Mouse (Mus musculus): ENCODE measurements around the gene Snip1. TPM values are rescaled to one million over a fixed set of nuclear protein-coding genes. Genes with fewer than 3 reads are reported as not detected.
A peak's percentile ranks its signal among the peaks of the same experiment; 100 is the strongest.

The Snip1 gene
- 1 to 10 TPM; 7.3 to 8.7 TPM for total RNA-seq (2021)
- long read RNA-seq, experiment 1, transcript Snip1-201 (4 exons, 2,345 nt) = major isoform, 12 of 14 reads
- long read RNA-seq, experiment 1, partial matches to known transcripts = 2 of 14 reads
- long read RNA-seq, experiment 1, other reads (novel, unspliced or antisense) = 0 of 14 reads
- long read RNA-seq, experiment 2, transcript Snip1-201 (4 exons, 2,345 nt) = major isoform, 16 of 18 reads
- long read RNA-seq, experiment 2, partial matches to known transcripts = 2 of 18 reads
- long read RNA-seq, experiment 2, other reads (novel, unspliced or antisense) = 0 of 18 reads

DNA sequence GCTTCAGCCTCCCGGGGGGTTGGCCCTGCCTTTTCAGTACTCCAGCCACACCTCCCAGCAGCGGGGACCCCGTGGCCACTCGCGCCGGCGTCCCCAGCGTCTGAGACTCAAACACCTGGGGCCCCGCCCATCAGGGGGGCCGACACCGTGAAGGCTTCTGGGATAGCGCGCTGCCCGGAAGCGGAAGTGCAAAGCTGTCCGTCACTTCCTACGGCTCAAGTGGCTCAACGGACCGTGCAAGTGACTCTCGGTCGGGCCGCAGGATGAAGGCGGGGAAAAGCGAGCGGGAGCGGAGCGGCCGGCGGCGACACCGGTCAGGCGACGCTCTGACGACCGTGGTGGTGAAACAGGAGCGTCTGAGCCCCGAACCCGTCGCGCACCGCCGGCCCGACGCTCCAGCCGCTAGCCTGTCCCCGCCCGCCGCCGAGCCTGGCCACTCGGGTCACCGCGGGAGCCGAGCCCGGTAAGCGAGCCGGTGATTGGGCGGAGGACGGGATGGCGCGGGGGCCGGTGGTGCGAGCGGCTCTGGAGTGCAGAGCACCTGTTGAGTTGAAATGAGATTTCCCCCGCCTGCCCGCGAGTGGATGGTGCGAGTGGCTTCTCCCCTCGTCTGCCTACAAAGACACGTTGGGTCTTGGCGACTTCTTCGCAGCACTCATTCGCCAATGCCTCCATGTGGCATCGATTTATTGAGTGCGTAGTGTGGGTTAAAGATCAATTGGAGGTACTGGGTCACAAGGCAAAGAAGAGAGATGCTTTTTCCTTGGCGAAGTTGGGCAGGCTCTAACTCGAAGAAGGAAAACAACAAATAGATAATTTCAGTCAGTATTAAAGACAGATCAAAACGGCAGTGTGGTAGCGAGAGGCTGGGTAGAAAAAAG lies at the start of gene Snip1:
TSS of gene Snip1 (plus strand) at position 183 of the 881 bp plus-strand sequence.
- DNase-seq = peak; percentile 89

DNA sequence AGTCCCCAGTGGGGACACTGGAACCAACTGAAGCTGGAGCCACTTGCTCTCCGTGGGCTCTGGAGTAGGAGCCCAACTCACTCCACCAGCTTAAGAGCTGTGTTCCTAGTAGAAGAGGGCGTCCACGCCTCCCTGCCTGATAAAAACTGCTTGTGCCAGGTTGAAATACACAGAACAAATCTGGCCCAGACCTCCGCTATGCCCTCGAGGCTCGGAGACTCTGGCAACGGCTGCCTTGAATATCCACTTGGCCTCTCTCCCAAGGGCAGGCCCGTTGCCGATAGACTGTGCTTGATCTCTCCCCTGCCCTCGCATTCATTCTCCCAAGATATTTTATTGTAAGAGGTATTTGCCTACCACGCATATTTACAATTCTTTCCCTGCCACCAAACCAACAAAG lies 49.0 kb upstream of the Snip1 start:
- no peak for DNase-seq

DNA sequence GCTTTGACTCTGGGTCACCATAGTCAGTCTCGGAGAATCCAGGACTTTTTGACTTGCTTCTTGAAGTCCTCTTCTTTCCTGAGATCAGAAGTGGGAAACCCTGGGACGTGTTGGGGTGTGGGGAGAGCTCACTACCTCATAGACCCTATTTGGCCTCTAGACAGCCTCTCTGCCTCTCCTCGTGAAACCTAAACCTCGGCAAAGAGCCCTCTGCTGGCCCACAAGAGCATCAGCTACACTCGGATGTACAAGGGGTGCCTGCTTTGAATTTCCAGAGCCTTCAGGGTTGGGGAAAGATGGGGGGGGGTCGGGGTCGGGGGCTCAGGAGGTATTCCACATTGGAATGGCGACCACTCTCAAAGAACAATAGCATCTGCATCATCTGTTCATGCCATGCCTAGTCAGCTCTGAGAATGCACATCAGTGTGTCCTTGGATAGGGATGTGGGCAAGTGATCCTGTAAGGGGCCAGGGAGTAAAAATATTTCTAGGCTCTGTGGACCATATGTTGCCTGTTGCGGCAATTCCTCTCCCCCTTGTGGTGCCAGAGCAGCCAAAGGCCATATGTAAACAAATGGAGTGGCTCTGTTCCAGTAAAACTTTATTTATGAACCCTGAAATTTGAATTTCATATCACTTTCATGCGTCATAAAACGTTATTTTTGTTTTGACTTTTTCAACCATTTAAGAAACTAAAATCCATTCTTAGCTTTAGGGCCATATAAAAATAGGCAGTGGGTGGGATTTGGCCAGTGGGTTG lies 45.5 kb upstream of the Snip1 start:
- DNase-seq = no peak

DNA sequence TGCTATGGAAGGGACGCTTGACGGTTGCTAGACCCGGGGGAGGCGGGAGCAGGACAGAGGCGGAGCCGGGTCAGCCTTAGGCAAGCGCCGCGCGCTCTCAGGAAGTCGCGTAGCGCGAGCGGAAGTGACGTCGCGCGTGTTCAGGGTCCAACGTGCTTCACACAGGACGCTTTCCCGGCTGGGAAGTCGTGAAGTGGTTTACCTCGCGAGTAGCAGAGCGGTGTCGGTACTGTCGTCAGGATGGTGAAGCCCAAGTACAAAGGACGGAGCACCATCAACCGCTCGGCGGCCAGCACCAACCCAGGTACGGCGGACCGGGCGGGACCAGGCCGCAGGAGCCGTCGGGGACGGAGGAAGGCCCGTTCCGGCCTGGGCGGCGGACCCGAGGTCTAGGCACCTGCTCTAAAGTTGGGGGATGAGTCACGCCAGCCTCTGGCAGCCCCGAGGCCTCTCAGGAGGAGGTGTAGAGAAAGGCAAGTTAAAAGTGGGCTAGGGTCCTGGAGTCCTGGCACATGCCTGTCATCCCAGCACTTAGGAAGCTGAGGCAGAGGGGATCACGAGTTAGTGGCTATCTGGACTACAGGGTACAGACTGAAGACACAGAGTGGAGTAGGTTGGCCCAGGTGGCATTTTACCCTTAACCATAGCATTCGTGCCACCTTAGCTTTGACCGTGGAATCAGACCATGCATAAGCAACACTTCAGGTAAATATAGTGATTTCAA lies 36.4 kb upstream of the Snip1 start:
- peak; percentile 93 for DNase-seq

DNA sequence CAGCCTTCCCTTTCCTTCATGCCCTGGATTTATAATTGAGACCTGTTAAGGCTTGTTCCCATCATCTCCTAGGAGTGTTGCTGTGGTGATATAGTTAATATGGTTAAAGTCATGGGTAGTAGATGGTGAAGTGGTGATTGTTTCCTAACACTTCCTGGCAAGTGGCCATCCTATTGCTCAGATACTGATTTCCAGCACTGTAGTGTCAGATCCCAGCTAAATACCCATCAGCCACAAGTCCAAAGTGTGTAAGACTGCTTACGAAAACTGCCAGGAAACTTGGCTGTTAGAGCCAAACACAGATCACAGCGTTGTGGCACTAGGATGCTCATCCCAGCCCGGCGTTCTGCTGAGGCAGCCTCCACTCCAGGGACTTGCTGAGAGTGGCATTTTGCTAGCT lies 32.1 kb upstream of the Snip1 start:
- no peak for DNase-seq

DNA sequence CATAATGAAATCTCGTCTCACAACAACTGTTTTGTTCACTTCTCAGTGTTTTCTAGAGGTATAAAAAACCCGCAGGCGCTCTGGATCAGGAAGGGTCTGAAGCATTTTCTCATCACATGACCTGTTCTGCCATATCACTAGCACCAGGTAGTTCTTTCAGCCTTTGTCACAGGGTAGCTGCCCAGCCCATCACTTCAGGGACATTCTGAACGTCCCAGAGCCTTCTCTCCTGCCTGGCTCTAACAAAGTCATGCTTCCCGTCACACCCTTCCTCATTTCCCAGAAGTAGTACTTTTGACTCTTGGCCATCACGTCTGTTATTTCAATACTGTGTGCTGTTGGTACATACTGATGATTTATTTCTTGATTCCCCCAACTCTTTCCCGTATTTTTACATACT lies 22.0 kb upstream of the Snip1 start:
- DNase-seq = no peak

- DNase-seq = no peak
Observed at GRCm38 (mm10) chr4:125055385-125055784, 11.1 kb upstream of the Snip1 start.

GRCm38 (mm10) chr4:125056476-125056875 lies 10.0 kb upstream of the Snip1 start:
- no peak for DNase-seq

- no peak for DNase-seq
Observed at GRCm38 (mm10) chr4:125057273-125057672, 9.2 kb upstream of the Snip1 start.

GRCm38 (mm10) chr4:125058033-125058432 lies 8.4 kb upstream of the Snip1 start:
- no peak for DNase-seq

DNA sequence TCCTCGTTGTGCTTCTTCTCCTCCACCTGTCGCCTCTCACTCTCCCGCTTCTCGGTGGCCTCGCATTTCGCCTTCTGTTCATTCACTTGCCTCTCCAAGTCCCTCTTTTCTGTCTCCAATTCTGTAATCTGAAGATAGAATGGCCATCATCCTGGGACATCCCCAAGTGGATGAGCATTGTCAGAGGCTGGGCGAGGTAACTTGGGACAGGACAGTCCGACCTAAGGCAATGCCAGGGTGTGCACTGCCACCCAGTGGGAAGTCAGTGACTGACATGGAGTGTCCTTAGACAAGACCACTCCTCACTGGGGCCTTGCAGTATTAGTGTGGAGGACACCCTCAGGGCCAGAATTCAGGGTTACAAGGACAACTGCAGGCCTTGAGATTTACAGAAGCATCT lies 7.4 kb upstream of the Snip1 start:
- DNase-seq = peak; percentile 44

DNA sequence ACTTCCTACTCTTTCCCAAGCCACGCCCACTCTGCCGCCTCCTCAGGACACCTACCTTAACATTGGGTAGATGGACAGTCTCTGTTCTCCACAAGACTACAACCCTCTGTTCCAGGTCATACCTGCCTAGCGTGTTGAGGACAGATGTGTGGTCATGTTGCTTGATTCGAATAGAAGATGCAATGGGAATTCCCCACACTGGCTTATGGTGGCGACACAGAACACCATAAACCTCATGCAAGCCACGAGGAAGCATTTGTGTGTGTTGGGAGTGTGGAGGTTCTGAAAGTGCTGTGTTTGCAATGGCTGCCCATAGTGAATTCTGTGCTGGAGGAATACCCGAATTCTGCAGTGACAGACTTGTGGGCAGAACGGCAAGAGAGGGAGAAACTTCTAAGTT lies 2.6 kb upstream of the Snip1 start:
- DNase-seq = no peak

GRCm38 (mm10) chr4:125065517-125066307 lies 760 bp upstream of the Snip1 start, which contains the start of gene Dnali1:
Gene Dnali1, minus strand, starts transcription at chr4:125065703.
- peak; percentile 45 for DNase-seq

DNA sequence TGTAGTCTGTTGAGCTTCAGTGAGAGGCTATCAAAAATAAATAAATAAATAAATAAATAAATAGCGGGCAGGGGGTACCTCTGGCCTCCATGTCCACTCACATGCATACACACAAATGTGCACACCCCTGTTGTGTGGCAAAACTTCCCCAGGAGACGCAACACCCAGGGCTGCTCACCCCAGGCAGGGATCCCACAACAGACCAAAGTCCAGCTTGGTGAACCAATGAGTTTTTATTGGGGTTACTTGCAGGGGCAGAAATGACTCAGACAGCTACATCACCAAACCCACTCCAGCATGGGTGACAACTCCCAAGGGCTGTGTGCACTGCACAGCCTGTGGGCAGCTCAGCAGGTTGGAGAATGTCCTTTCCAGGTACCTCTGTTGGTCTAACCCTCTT lies 11.2 kb downstream of the Snip1 start:
- no peak for DNase-seq

DNA sequence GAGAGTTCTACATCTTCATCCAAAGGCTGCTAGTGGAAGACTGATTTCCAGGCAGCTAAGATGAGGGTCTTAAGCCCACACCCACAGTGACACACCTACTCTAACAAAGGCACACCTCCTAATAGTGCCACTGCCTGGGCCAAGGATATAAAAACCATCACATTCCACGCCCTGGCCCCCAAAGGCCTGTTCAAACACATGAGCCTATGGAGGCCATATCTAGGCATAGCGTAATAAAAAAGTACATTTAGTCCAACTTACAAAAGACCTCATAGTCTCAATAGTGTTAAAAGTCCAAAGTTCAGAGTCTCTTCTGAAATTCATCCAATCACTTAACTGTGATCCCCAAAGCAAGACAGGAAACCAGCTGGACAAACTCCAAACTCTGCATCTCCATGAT lies 12.2 kb downstream of the Snip1 start:
- DNase-seq = no peak

- DNase-seq = peak; percentile 95
Observed at GRCm38 (mm10) chr4:125084403-125085345, 18.2 kb downstream of the Snip1 start, which contains the start of gene Meaf6. Gene Meaf6, plus strand, starts transcription at chr4:125085134.

DNA sequence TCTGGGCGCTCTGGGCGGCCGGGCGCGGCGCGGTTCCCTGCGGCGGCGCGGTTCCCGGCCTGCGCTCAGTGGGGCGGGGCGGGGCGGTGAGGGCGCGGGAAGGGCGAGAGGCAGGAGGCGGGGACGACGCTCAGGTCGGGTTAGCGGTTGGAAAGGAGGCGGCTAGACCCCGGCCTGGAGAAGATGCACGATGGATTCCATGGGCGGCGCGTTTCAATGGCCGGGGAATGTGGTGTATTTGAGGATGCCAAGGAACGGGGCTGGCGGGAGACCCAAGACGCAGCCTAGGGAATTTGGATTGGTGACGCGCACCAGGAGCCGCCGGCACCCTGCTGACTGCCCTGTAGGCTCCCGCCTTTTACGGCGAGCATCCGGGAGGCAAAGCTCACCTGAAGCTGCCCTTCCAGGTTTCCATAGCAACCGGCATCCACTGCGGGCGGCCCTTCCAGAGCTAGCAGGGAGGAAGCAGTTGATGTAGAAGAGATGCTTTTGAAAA lies 18.9 kb downstream of the Snip1 start:
- peak; percentile 79 for DNase-seq

DNA sequence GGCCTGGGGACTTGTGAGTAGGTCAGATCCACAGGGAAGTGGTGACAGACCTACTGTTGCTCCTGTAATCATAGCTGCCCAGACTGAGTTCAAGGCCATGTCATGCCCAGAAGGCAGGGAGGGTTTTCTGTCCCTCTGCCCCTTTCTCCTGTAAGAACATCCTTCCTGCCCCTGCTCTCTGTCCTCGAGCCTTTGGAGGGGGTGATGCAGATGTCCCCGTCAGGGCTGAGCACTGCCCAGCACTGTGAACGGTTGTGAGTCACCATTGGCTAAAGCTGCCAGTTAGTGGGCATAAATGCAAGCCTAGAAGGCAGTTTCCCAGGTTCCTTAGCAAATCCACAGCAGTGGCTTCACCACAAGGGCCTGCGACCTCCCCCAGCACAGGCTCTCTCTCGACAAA lies 26.6 kb downstream of the Snip1 start:
- no peak for DNase-seq

DNA sequence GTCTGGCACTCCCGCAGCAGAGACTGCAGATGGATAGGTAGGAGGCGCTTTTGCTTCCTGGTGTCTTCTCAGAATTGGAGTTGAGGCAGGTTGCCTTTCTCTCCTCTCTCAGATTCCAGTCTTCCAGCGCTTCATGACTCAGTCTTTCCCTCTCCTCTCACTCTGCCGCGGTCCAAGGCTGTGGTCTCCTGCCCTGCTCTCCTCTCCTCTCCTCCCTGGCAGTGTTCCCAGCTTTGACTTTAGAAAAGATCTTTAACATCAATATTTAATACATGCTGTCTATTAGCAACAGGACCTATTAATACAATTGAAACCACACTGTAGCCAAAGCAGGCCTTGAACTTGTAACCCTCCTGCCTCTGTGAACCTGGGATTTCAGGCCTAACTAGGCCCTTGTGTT lies 29.6 kb downstream of the Snip1 start:
- no peak for DNase-seq

DNA sequence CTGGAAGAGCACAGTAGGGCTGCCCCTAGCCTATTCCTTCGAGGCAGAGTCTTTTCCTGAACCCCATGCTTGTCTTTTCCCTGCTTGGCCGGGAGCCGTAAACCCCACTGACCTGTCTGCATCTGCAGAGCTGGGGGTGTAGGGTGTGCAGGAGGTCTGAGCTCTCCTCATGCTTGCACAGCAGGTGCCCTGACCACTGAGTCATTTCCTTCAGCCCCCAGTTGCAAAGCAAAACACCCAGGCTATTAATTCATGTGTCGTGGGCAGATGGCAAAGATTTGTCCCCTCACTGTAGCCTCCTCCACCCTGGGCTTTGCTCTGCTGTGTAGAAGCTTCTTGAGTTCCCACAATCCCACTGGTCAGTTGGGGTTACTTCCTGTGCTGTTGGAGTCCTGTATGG lies 30.9 kb downstream of the Snip1 start:
- no peak for DNase-seq

All from gastrocnemius, postnatal 10 days (tissue).